Mouse (Mus musculus) small intestine, adult 2 months (tissue): ENCODE results near the gene Ripk1.
A peak's percentile ranks its signal among the peaks of the same experiment; 100 is the strongest.

ENCODE experiments used
- CTCF ChIP-seq: fragments of 200-500 bp; IDR thresholded peaks from 2 replicates; pipeline ENCODE4 v1.5.1; 2012; ENCODE audit warnings: low read depth, mild to moderate bottlenecking, control low read depth, inconsistent platforms, low read length, moderate library complexity, mixed read lengths; ENCODE audit not compliant: insufficient replicate concordance, insufficient read length; ENCODE audit errors: extremely low read depth
- POLR2A ChIP-seq: fragments of 200-500 bp; IDR thresholded peaks from 2 replicates; pipeline ENCODE4 v1.6.1; 2012; ENCODE audit warnings: low read depth, mild to moderate bottlenecking, control low read depth, inconsistent platforms, low read length, moderate library complexity

GRCm38 (mm10) chr13:34046421-34047012, 44.4 kb downstream of the Ripk1 start:
- TF ChIP-seq POLR2A: no peak
- TF ChIP-seq CTCF: peak; percentile 91; the same call in 1 of the 2 replicates
